Mouse (Mus musculus): ENCODE results near the gene Ercc2.

DNA sequence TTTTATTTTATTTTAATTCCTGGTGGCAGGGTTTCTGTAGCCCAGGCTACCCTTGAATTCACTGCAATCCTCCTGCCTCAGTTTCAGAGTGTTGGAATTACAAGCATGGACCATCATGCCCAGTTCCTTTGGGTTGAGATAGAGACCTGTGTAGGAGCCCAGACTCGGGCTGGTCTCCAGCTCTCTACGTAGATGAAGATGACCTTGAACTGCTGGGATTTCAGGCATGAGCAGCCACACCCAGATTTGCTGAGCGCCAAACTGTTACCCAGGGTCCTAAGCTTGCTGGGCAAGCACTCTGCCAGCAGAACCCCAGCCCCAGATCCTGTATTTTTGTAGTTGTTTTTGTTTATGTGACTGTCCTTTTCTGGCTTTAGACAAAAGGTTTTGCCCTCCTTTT, 31.7 kb downstream of the Ercc2 start:
- TF ChIP-seq CTCF (IDR thresholded peaks at IDR 0.05; ENCODE audit: low read depth) (no peak), EP300 (IDR thresholded peaks at IDR 0.05; ENCODE audit: low read depth) (no peak)

Measured in liver, embryonic 14.5 days (tissue).